Mouse (Mus musculus) left cerebral cortex, postnatal 36 days (tissue): ENCODE measurements at regions not wholly inside any gene's neighbourhood (a gene's known extent, or its start where the extent isn't known, plus 50 kb on each side); places are given as distances from the start of the nearest gene placed in this dataset.
A peak's percentile ranks its signal among the peaks of the same experiment; 100 is the strongest.

ENCODE experiments used
- DNase-seq, 2 experiments: peaks; one replicate each; pipeline ENCODE4 v3.0.0; 2021 to 2022; ENCODE audit warnings: low spot score in 2 of 2, mixed read lengths in 1 of 2
- intact Hi-C: fragments of 180-260 bp; cut with DNase I; formaldehyde crosslinking; loops from one replicate; pipeline ENCODE4 v1.15.1; 2025

- intact Hi-C loops: no loop called here
- DNase-seq: no peak
Measured at GRCm38 (mm10) chr3:25240196-25240595, 96.1 kb upstream of the Naaladl2 start.

GRCm38 (mm10) chr3:25220601-25221000 lies 76.5 kb upstream of the Naaladl2 start:
- intact Hi-C loops: no loop called here
- no peak for DNase-seq

- DNase-seq: peak; percentile 21
- intact Hi-C loops: no loop called here
Measured at GRCm38 (mm10) chr3:25208041-25208685, 64.1 kb upstream of the Naaladl2 start.
